8 mouse cellular contexts compared by ENCODE assay signal in genomic region chr11:119249011-119249410, GRCm38 (mm10). TPM values are rescaled to one million over a fixed set of nuclear protein-coding genes. Genes with fewer than 3 reads are reported as not detected.
DNase-seq lines count a peak whose midpoint lies in the region; ATAC-seq lines count a peak whose summit lies in the region.

No protein-coding gene starts in this region.

- DNase-seq in ovary, postnatal 14 days (ENCODE audit: low spot score), result peak; percentile 73
- DNase-seq in ovary, postnatal 10 days (ENCODE audit: low spot score), result no peak
- peak; percentile 89 for DNase-seq in adipocyte (ENCODE audit: low spot score)
- peak; percentile 92 for DNase-seq in embryonic facial prominence, embryonic 11.5 days (ENCODE audit: low spot score)
- DNase-seq in limb, embryonic 10.5 days (ENCODE audit: low spot score), result peak; percentile 67
- peak; percentile 87 for DNase-seq in midbrain, embryonic 14.5 days
- no peak for DNase-seq in ovary, adult 18-20 months (ENCODE audit: low spot score)

- H3K9me3 ChIP-seq in embryonic facial prominence, embryonic 11.5 days (replicated peaks; ENCODE audit: control insufficient read depth, low read length), result no peaks in the 10 kb centered on the region
- H3K9me3 ChIP-seq in limb, embryonic 10.5 days (replicated peaks), result no peaks in the 10 kb centered on the region
- no peaks in the 10 kb centered on the region for H3K9me3 ChIP-seq in midbrain, embryonic 14.5 days (ENCODE audit: control insufficient read depth, low read length)

- peak; percentile 25; the same call in 1 of the 2 replicates for ATAC-seq in embryonic facial prominence, embryonic 11.5 days (replicated peaks; ENCODE audit: insufficient number of reproducible peaks, low FRiP score, low TSS enrichment, low read depth)
- ATAC-seq in hematopoietic stem cell, adult 5-6 weeks (replicated peaks in 1 of 2; ENCODE audit: insufficient read depth in 1 of 2, low FRiP score in 2 of 2, low TSS enrichment in 1 of 2, low read depth in 1 of 2, poor library complexity in 2 of 2, severe bottlenecking in 2 of 2), result peak; percentile 51 to 55
- ATAC-seq in midbrain, embryonic 14.5 days (ENCODE audit: low FRiP score, low TSS enrichment), result no peak; the same call in 1 of the 2 replicates

- no peaks in the 10 kb centered on the region for H3K36me3 ChIP-seq in embryonic facial prominence, embryonic 11.5 days (replicated peaks; ENCODE audit: control insufficient read depth, insufficient read depth, low read depth, low read length)
- 0 out of 2 replicates have a peak, but pooled peaks cover 4% of the 10 kb centered on the region for H3K36me3 ChIP-seq in limb, embryonic 10.5 days
- H3K36me3 ChIP-seq in midbrain, embryonic 14.5 days (ENCODE audit: control insufficient read depth, insufficient read depth, low read length), result peaks cover 4% of the 10 kb centered on the region; the same call in 1 of the 2 replicates

- no peak overlapping the region for H3K4me3 ChIP-seq in embryonic facial prominence, embryonic 11.5 days (ENCODE audit: low read depth, low read length)
- no peak overlapping the region for H3K4me3 ChIP-seq in limb, embryonic 10.5 days
- H3K4me3 ChIP-seq in midbrain, embryonic 14.5 days (replicated peaks; ENCODE audit: low read depth, low read length), result no peak overlapping the region

- no peaks in the 10 kb centered on the region for H3K27me3 ChIP-seq in embryonic facial prominence, embryonic 11.5 days (ENCODE audit: control insufficient read depth, insufficient read depth, low read length)
- H3K27me3 ChIP-seq in limb, embryonic 10.5 days (ENCODE audit: low read depth, poor library complexity, severe bottlenecking), result peaks cover 8% of the 10 kb centered on the region
- no peaks in the 10 kb centered on the region for H3K27me3 ChIP-seq in midbrain, embryonic 14.5 days (ENCODE audit: control insufficient read depth, insufficient read depth, low read length)

- no peak overlapping the region for H3K4me2 ChIP-seq in embryonic facial prominence, embryonic 11.5 days (ENCODE audit: low read depth, low read length)
- H3K4me2 ChIP-seq in midbrain, embryonic 14.5 days (ENCODE audit: low read length), result no peak overlapping the region

- 28% methylated on average over 6 of the region's 6 CpGs for WGBS in embryonic facial prominence, embryonic 11.5 days
- 28% methylated on average over 6 of the region's 6 CpGs for WGBS in limb, embryonic 10.5 days
- WGBS in midbrain, embryonic 14.5 days, result 36% methylated on average over 6 of the region's 6 CpGs

- H3K27ac ChIP-seq in embryonic facial prominence, embryonic 11.5 days (replicated peaks; ENCODE audit: low read depth, low read length), result no peak overlapping the region
- H3K27ac ChIP-seq in limb, embryonic 10.5 days, result peak overlapping the region; percentile 62
- no peak overlapping the region for H3K27ac ChIP-seq in midbrain, embryonic 14.5 days (replicated peaks; ENCODE audit: low read depth, low read length)

- 0 out of 2 replicates have a peak, but pooled peaks cover 3% of the 10 kb centered on the region for H3K4me1 ChIP-seq in embryonic facial prominence, embryonic 11.5 days (ENCODE audit: control insufficient read depth, insufficient read depth, low read length)
- peaks cover 41% of the 10 kb centered on the region for H3K4me1 ChIP-seq in limb, embryonic 10.5 days
- H3K4me1 ChIP-seq in midbrain, embryonic 14.5 days (ENCODE audit: control insufficient read depth, insufficient read depth, low read length), result peaks cover 10% of the 10 kb centered on the region

- no peak overlapping the region for H3K9ac ChIP-seq in embryonic facial prominence, embryonic 11.5 days (replicated peaks; ENCODE audit: low read length)
- no peak overlapping the region for H3K9ac ChIP-seq in midbrain, embryonic 14.5 days (replicated peaks; ENCODE audit: low read length)

RNA-seq across cellular contexts. Expression of gene Gaa, which starts 18.7 kb away (rescaled TPM):
- 15.7 and 19.0 TPM in 2 replicates for polyA plus RNA-seq in embryonic facial prominence, embryonic 11.5 days (2014; fragmentation: Nextera tagmentation; extraction: Ambion mirVana)
- total RNA-seq in hematopoietic stem cell, adult 5-6 weeks (2017), result 24.5 and 39.6 TPM in 2 replicates
- polyA plus RNA-seq in limb, embryonic 10.5 days (2016; fragmentation: Nextera tagmentation; extraction: Ambion mirVana), result 23.4 and 27.8 TPM in 2 replicates
- polyA plus RNA-seq in midbrain, embryonic 14.5 days (2014; fragmentation: Nextera tagmentation; extraction: Ambion mirVana), result 58.6 and 67.2 TPM in 2 replicates

RNA-seq across cellular contexts. Expression of gene Ccdc40, which starts 20.6 kb away (rescaled TPM):
- 12.1 and 13.4 TPM in 2 replicates for polyA plus RNA-seq in embryonic facial prominence, embryonic 11.5 days (2014; fragmentation: Nextera tagmentation; extraction: Ambion mirVana)
- 16.1 and 17.6 TPM in 2 replicates for total RNA-seq in hematopoietic stem cell, adult 5-6 weeks (2017)
- 9.8 and 12.8 TPM in 2 replicates for polyA plus RNA-seq in limb, embryonic 10.5 days (2016; fragmentation: Nextera tagmentation; extraction: Ambion mirVana)
- 12.2 and 13.3 TPM in 2 replicates for polyA plus RNA-seq in midbrain, embryonic 14.5 days (2014; fragmentation: Nextera tagmentation; extraction: Ambion mirVana)

RNA-seq across cellular contexts. Expression of gene Tbc1d16, which starts 20.7 kb away (rescaled TPM):
- polyA plus RNA-seq in embryonic facial prominence, embryonic 11.5 days (2014; fragmentation: Nextera tagmentation; extraction: Ambion mirVana), result 9.5 and 11.9 TPM in 2 replicates
- 5.5 TPM in 2 replicates for total RNA-seq in hematopoietic stem cell, adult 5-6 weeks (2017)
- 19.6 and 20.2 TPM in 2 replicates for polyA plus RNA-seq in limb, embryonic 10.5 days (2016; fragmentation: Nextera tagmentation; extraction: Ambion mirVana)
- polyA plus RNA-seq in midbrain, embryonic 14.5 days (2014; fragmentation: Nextera tagmentation; extraction: Ambion mirVana), result 36.1 and 41.1 TPM in 2 replicates

RNA-seq across cellular contexts. Expression of gene Eif4a3, which starts 50.9 kb away (rescaled TPM):
- 392 and 414 TPM in 2 replicates for polyA plus RNA-seq in embryonic facial prominence, embryonic 11.5 days (2014; fragmentation: Nextera tagmentation; extraction: Ambion mirVana)
- total RNA-seq in hematopoietic stem cell, adult 5-6 weeks (2017), result 163 and 189 TPM in 2 replicates
- polyA plus RNA-seq in limb, embryonic 10.5 days (2016; fragmentation: Nextera tagmentation; extraction: Ambion mirVana), result 503 and 564 TPM in 2 replicates
- 257 and 264 TPM in 2 replicates for polyA plus RNA-seq in midbrain, embryonic 14.5 days (2014; fragmentation: Nextera tagmentation; extraction: Ambion mirVana)

RNA-seq across cellular contexts. Expression of gene Card14, which starts 58.6 kb away (rescaled TPM):
- polyA plus RNA-seq in embryonic facial prominence, embryonic 11.5 days (2014; fragmentation: Nextera tagmentation; extraction: Ambion mirVana), result 0.06 and 0.08 TPM in 2 replicates
- total RNA-seq in hematopoietic stem cell, adult 5-6 weeks (2017), result not detected in 2 replicates
- 0.08 and 0.30 TPM in 2 replicates for polyA plus RNA-seq in limb, embryonic 10.5 days (2016; fragmentation: Nextera tagmentation; extraction: Ambion mirVana)
- 0.11 and 0.16 TPM in 2 replicates for polyA plus RNA-seq in midbrain, embryonic 14.5 days (2014; fragmentation: Nextera tagmentation; extraction: Ambion mirVana)

Comparison
In these comparisons a context has a peak if more than half of its experiments do, and no peak if none do; other contexts are left out.
1. DNase-seq: peak in ovary, postnatal 14 days (single experiment), adipocyte (single experiment), embryonic facial prominence, embryonic 11.5 days (single experiment), limb, embryonic 10.5 days (single experiment) and midbrain, embryonic 14.5 days (single experiment); none in ovary, postnatal 10 days (single experiment) and ovary, adult 18-20 months (single experiment).